Mouse (Mus musculus) cerebellum, postnatal 4 days (tissue): ENCODE results near the gene Wbp4.
"Not testable (repeated sequence)": the region's sequence is repeated elsewhere in the genome, so short reads cannot be mapped to it uniquely, and the experiment has no call there.

ENCODE experiments used
- DNase-seq, 2 experiments: peaks; one replicate each; pipeline ENCODE4 v3.0.0; 2022; ENCODE audit warnings: low spot score in 2 of 2, mixed read lengths in 1 of 2

Wbp4 gene

DNA sequence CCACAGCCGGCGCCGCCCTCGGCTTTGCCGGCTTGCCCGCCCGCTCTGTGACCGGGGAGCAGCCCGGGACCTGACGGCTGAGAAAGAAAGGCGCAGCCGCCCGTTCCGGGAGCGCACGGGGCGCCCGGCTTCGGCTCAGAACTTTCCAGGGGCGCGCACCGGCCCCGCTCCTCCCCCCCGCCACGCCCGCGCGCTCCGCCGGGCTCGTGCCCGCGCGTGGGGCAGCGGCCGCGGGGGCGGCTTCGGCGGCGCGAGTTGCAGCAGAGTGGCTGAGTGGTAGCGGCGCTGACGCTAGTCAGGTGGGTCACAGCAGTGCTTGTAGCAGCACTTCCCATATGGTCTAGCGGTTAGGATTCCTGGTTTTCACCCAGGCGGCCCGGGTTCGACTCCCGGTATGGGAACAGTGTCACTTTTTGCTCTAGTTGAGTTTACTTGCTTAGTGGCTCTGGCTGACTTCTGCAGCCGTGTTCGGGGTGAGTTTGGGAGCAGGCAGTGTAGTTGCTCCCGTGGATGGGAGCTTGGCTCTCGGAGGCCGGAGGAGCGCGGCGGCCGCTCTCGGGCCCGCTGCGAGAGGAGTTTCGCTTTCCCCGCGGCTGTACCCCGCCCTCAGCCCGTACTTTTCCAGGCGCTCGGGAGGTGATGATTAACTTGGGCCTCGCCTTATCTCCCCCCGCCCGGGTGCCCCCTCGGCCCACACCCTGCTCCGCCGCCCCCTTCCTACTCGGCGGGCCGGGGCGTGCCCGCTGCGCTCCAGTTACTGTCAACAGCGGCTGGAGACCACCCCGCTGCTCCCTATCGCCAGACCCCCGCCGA is at the start of gene Wbp4:
Gene Wbp4 (minus strand): TSS at position 182 of the 813 bp plus-strand sequence.
- DNase-seq = peak; percentile 93 to 97

DNA sequence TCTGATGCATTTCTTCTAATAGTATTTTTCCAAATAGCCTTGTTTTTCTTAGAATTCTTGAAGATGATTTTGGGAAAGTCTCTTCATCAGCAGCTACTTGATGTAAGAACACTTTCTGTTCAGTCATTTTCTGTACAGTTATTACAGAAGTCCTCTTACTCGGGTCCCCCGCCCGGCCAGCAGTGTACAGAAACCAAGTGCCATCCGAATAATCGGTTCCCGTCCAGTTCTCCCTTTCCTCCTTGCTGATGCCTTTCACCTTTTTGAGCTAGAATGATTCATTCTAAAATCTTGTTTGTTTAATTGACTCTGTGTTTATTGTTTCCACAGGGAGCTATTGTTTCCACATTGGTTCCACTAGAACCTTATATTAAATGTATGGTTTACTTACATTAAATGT is 49.4 kb upstream of the Wbp4 start:
- no peak for DNase-seq

DNA sequence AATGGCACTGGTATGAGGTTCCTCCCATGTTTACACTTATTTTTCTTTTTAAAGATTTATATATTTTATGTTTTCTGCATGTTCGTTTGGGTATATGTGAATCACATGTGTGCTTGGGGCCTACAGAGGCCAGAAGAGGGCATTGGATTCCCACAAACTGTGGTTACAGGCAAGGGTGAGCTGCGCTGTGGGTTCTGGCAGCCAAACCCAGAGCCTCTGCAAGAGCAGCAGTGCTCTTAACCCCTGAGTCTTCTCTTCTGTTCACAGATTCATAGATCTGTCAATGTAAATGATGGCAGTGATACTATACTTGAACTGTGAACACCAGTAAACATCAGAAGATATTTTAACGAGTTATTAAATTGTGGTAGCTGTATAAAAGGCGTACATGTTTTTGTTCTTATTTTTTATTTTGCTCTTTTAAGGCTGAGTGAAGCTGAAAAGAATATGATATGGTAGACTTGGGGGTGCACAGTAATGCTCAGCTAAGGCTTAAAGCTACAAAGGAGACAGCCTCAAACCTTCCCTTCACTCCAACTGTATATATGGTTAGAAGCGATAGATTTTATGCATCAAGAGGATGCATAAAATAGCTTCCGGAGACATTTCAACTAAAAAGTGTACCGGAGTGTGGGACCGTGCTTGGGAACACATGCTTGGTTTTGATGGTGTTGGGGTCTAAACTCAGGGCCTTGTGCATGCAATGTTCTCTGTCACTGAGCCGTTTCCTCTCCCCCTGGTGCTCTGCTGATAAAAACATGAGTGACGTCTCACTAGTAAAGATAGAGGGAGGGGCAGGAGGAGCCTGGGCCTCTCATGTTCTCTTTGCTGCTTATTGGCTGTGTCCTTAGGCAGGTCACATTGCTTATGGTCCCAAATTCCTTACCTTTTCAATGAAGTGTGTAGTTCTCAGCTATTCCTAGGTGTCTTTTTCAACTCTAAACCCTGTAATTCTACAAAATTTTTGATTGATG is 48.5 kb upstream of the Wbp4 start:
- DNase-seq = no peak

DNA sequence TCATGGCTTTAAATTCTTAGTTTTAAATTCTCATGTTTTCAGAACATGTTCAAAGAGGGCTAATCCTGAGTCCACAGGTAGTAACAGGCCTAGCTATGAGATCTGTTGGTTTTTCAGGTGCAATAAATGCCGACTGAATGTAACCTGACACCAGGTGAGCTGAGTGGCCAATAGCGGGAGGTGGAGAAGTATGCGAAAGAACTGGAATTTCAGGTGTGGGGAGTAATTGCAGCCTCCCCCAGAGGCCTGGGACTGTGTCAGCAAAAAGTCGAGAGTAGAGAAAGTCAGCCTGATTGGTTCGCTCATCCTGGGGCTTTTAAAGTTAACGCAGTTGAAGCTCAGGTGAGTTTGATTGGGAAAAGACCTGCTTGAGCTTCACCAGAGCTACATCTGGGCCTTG is 46.4 kb upstream of the Wbp4 start:
- DNase-seq = no peak

DNA sequence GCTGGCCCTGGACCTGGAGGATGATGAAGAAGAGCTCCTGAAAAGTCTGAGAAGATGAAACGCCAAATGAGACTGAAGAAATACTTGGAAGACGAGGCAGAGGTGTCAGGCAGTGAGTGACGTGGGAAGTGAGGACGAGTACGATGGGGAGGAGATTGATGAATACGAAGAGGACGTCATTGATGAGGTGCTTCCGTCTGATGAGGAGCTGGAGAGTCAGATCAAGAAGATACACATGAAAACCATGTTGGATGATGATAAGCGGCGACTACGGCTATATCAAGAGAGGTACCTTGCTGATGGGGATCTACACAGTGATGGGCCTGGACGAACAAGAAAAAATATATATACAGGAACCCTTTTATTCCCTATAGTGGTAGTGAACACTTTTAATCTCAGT is 44.8 kb upstream of the Wbp4 start:
- DNase-seq = not testable (repeated sequence)

DNA sequence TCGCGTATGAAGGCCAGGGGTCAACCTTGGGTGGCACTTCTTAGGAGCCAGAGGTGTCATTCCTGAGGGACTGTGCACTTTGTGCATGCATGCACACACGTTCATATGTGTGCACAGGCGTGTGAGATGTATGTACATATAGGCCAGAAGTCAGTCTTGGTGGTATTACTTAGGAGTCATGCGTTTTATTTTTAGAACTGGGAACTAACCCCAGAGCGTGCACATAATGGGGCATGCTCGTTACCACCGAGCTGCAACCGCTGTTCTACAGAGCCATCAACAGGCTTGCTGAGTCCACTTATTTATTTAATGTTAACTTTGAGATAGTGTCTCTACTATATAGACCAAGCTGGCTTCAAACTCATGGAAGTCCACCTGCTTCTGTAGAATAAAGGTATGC is 41.1 kb upstream of the Wbp4 start:
- DNase-seq = no peak

DNA sequence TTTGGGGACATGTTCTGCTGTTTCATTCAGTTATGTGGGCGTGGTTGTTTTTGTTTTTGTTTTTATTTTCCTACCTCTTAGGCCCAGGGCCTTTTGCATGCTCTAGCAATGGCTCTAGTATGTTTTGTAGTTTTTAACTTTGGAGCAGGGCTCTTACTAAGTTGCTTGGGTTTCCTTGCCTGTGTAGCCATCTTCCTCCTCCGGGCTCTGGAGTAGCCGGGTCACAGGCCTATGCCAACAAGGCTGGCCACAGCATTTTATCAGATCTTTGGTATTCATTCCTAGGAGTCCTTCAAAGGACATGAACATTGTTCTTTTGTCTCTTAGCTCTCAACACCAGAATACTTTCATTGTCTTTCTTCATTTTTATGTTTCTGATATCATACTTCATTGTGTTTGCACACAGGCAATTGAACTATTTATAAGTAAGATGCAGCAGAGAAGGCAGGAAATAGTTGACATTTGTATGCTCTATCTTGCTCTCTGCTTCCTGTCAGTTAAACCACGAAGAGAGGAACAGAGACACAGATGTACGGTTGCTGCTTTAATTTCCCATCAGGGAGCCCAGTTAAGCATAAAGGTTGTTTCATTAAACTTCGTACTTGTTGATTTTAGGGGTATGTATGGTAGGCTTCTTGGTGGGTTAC is 40.3 kb upstream of the Wbp4 start:
- DNase-seq = no peak

DNA sequence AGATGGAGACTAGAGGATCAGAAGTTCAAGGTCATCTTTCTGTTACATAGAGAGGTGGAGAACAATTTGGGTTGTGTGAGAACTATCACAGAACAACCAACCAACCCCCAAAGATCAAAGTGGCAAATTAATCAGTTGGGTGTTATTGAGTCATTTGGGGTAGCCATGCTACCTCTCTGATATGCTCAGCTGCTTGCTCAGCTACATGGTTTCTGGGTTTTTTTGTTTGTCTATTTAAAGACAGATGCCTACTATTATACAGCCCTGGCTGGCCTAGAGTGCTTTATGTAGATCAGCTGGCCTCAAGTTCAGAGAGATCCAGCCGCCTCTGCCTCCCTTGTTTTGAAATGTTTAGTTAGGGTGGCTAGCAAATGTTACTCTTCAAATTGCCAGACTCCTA is 39.7 kb upstream of the Wbp4 start:
- DNase-seq = no peak

DNA sequence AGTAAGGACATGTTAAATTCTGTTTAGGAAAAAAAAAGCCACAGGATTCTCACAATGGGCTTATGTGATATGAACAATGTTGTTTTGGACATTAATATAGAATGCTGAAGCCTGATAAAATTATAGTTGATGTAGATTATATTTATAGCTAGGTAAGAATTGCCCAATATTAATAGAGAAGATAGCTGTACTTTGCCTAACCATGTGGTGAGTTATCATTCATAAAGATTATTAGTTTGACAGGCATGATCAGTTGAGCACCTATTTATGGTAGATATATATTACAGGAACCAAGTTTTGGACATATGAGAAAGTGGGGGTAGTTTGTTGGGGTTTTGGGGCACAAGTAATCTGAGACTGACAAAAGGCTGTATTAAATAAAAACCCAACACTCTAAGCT is 39.3 kb upstream of the Wbp4 start:
- DNase-seq = no peak

DNA sequence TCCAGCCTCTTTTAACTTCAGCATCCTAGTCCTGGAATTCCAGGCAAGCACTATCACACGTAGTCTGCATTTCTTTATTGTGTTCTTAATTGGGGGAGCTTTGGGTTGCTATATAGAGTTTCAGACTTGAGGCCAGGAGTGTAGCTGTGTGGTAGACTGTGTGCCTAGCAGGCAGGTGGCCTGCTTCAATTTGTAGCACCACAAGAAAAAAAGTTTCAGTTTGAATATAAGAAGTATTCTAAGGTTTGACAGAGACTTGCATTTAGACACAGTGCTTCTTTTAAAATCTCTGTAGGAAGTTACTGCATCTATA is 38.3 kb upstream of the Wbp4 start:
- no peak for DNase-seq

DNA sequence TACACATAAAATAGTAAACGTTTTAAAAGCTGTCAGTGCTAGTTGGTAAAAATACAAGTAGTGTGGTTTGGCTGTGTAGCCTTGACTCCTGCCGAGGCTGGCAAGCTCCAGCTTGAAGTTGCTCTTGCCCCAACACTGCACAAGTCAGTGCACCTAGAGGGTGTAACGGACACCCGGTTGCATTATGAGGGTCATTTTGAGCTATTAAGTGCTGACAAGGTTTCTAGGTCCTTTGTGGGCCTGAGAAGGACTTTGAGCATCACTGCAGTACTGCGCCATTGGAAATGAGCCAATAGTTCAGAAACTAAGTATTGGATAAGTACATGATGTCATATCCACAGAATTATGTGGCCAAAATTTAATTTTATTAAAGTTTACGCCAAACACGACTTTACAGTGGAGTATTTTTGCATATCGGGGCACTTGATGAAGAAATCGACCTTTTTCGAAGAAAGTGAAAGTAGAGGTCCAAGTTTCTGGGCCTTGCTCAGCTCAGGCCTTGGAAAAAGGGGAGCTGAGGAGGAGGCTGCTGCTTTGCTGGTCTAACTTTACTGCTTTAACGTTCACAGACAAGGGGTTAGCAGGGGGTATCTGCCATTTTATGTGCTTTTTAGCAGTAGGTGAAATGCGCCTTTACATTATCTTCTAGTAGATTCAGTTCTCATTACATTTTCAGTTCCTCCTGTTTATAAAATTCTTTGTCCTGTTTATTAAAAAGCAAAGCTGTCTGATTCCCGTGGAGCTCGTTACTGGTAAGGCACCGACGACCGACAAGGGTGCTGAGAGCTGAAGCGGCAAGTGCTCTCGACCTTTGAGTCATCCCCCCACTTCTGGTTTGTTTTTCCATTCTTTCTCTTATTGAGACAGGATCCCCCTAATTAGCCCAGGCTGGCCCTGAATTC is 37.7 kb upstream of the Wbp4 start:
- DNase-seq = no peak

DNA sequence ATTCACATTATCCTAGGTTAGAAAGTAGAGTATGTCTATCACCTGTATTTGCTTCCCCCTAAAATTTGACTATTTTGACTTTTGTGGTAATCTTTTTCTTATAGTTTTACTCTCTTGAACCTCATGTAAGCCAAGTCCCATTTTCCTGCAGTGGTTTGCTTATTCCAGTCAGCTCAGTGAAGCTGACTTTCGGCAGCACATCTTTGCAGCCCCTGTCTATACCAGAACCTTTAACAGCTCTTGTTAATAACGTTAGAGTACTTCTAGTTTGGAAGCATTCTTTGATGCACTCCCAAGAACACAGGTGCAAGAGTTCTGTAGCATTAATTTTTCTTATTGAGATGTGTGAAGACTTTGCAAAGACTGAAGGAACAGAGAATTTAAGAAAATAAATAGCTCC is 36.8 kb upstream of the Wbp4 start:
- DNase-seq = no peak

DNA sequence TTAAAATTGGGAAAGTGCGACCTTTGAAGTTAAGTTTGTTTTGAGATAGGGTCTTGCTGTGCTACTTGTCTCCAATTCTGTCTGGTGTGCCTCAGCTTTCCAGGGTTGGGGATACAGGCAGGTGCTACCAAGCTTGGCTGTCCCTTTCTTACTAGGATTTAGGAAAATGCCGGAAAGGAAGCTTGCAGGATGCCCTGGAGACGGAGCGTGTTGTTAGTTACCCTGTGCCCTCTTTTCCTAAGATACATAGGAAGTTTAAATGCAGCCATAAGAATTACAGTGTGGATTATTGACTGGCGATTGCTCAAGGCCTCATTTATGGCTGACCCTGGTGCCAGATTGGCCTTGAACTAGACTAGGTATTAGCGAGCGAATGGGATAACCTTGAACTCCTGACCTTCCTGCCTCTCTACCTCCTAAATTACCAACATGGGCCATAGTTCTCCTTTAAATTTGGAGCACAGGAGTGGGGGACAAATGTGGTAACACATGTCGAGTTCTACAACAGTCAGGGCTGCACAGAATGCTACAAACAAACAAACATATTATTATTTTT is 35.9 kb upstream of the Wbp4 start:
- DNase-seq = no peak

DNA sequence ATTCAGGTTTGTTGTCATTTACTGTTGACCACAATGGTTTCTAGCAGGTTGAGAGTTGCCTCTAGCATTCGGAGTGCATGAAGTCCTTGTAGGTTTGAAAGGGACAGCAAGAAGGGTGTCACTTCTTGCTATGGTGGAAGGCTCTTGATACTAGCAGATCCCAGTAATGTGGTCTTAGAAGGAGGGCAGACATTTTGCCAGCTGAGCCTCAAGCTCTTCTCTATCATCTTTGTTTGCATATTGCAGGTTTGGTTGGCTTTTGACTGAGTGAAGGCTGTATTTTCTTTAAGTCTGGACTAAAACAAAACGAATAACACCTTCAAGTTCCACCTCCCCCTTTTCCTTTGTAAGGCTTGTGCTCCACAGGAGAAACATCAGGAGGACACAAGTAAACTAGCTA is 35.4 kb upstream of the Wbp4 start:
- DNase-seq = no peak

DNA sequence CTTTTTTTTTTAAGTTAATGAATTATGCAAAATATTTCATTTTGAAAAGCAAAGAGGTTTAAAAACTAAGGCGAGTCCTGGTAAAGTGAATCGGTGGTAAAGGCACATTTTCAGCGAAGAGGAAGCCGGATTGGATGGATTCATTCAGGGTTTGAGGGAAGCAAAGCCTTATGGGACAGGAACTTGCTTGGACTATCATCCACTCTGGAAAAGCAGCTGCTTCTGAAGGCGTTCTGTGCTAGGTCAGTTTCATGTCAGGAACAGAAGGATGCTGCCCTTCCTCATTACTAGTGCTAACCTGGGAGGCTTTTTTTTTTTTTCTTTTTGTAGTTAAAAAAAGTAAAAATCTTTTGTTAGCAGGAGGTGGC is 34.9 kb upstream of the Wbp4 start:
- DNase-seq = no peak

DNA sequence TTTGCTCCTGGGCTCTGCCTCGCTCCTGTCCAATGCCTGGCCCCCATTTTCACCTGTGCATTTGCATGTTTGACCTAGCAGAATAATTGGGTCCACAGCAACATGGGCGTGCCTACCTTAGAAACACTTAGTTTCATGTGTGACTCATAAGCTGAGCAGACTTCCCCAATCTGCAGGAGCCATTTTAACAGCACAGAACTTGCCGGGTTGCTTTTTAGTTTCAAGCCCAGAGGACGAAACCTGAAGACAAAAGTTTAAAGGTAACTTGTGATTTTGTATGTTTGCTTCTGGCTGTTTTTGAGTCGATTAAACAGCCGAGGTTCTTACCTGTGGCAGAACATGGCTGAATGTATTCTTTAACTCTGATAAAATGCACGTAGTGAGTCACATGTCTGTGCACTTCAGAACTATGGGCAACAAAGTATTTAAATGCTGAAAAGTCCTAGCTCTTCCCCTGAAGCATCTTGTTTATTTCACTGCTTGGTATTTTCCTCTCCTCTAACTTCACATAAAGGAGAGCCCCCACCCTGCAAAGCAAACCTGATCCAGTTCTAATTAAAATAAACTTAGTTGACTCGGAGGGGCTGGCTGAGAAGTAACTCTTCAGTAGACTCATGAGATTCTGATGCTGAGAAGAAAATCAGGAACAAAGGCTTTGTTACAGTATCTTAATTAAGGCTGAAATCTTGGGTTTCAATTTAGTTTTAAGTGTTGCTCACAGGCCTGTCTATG is 34.4 kb upstream of the Wbp4 start:
- DNase-seq = no peak

DNA sequence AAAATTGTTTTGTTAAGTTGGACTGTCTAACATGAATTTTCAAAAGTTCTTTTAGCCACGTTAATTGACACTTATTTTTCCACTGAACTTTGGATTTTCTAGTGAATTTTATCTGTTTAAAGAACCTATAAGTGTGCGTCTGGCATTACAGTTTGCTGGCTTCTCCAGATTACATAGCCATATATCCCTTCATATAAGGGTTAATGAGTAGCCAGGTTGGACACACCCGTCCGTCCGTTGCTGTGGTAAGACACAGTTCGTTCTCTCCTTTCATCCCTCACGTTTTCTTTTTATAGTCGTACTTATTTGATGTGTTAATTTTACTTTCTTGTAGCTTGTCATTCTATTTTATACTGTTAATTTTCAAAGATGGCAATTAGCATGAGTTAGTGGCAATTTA is 33.8 kb upstream of the Wbp4 start:
- DNase-seq = no peak

DNA sequence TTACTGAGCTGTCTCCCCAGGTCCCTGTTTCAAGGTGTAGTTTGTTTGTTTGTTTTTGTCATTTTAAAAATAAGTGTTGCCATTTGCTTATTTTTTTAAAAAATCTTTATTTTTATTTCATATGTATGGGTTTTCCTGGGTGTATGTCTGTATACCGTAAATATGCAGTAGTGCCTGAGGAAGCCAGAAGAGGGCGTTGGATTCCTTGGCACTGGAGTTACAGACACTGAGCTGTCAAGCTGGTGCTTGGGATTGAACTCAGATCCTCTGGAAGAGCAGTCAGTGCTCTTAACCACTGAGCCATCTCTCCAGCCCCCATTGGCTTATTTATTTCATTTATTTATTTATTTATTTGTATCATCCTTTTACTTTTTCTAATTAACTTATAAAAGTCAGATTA is 32.6 kb upstream of the Wbp4 start:
- DNase-seq = no peak

DNA sequence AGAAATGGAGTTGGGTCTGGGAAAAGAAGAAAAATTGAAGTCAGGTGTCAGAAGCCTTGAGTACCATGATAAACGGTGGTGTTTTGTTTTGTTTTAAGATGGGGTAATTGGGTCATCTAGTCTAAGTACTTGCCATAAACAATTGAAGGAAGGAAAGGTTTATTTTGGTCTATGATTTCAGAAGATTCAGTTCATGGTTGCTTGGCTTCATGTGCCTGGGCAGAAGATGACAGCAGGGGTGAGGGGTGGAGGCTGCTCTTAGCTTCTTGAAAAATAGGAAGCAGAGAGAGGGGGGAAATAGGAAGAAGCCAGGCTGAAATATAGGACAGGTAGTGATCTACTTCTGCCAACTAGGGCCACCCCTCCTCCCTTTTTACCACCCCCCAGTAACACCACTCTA is 30.2 kb upstream of the Wbp4 start:
- no peak for DNase-seq

DNA sequence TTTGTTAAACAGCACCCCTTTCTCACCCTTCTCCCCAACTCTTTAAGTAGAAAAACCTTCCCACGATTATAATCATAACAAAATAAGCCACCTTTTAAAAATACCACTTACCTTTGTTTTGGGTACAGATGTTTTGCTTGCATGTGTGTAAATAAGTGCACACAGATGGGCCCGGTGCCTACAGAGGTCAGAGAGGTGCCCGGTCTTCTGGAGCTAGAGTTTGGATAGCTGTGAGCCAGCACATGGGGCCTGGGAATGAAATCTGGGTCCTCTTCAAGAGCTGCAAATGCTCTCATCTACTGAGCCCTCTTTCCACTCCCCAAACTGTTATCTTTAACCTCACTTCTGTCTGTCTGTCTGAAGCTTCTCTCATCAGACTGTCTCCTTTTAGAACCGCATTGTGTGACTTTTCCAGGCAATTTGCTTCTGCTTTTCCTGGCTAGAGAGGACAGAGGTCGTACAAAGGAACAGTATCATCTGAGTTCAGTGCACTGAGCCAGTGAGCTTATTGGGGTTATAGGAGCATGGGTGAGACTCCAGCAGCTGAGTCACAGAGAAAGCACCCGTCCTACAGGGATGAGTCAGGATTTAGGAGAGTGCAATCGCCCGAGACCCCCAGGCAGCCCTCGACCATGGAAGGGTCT is 27.5 kb upstream of the Wbp4 start:
- no peak for DNase-seq
